Mouse (Mus musculus) intestine, postnatal 0 days (tissue): Measurements from ENCODE around the gene Atxn2. TPM values are rescaled to one million over a fixed set of nuclear protein-coding genes. Genes with fewer than 3 reads are reported as not detected.

Experiments used
- ATAC-seq: fragments of 200-750 bp; cut with Nextera tagmentation; 2 replicates; pipeline ENCODE4 v1.8.0; 2017; ENCODE audit warnings: mild to moderate bottlenecking, moderate TSS enrichment, moderate library complexity
- H3K27ac ChIP-seq: fragments of 300-500 bp; sonication (generic); 2 replicates; pipeline ENCODE4 v1.5.1; 2014; ENCODE audit warnings: mild to moderate bottlenecking, low read depth, low read length, moderate library complexity
- H3K27me3 ChIP-seq: fragments of 300-500 bp; sonication (generic); replicated peaks from 2 replicates; pipeline ENCODE4 v1.6.1; 2014; ENCODE audit warnings: low read length, mixed read lengths; ENCODE audit not compliant: control insufficient read depth, insufficient read depth
- H3K36me3 ChIP-seq: fragments of 300-500 bp; sonication (generic); 2 replicates; pipeline ENCODE4 v1.6.1; 2014; ENCODE audit warnings: mild to moderate bottlenecking, moderate library complexity; ENCODE audit not compliant: control insufficient read depth, insufficient read depth
- H3K4me1 ChIP-seq: fragments of 300-500 bp; sonication (generic); replicated peaks from 2 replicates; pipeline ENCODE4 v1.6.1; 2014; ENCODE audit warnings: antibody characterized with exemption, low read length, mixed read lengths; ENCODE audit not compliant: control insufficient read depth, insufficient read depth
- H3K4me2 ChIP-seq: fragments of 300-500 bp; sonication (generic); replicated peaks from 2 replicates; pipeline ENCODE4 v1.6.1; 2014; ENCODE audit warnings: low read depth, mild to moderate bottlenecking, moderate library complexity
- H3K4me3 ChIP-seq: fragments of 300-500 bp; sonication (generic); 2 replicates; pipeline ENCODE4 v1.5.1; 2014; ENCODE audit warnings: low read depth, low read length
- H3K9ac ChIP-seq: fragments of 300-500 bp; sonication (generic); 2 replicates; pipeline ENCODE4 v1.6.1; 2014; ENCODE audit warnings: mild to moderate bottlenecking, low read depth, low read length
- H3K9me3 ChIP-seq: fragments of 300-500 bp; sonication (generic); 2 replicates; pipeline ENCODE4 v1.6.1; 2016; ENCODE audit warnings: mixed run types; ENCODE audit not compliant: control insufficient read depth
- CTCF ChIP-seq: sonication (generic); IDR thresholded peaks from 2 replicates; pipeline ENCODE4 v1.5.1; 2016; ENCODE audit warnings: low read depth, mild to moderate bottlenecking, control low read depth, antibody characterized with exemption, moderate library complexity
- WGBS: fragments of 180-500 bp; shearing (Covaris S2); extraction: QIAGEN DNeasy Blood & Tissue Kit; methylation state at CpG from one replicate; pipeline ENCODE4 v1.1.7; 2014; 5-methylcytosine and 5-hydroxymethylcytosine counted together
- polyA plus RNA-seq: library from polyadenylated mRNA; unstranded; fragments of >200 nt; fragmentation: Nextera tagmentation; extraction: Ambion mirVana; gene quantifications from 2 replicates; pipeline ENCODE4 v1.2.1, GENCODE M21; 2015

The Atxn2 gene
- polyA plus RNA-seq, 1 experiment from 2014 or later, result 54.3 TPM

DNA sequence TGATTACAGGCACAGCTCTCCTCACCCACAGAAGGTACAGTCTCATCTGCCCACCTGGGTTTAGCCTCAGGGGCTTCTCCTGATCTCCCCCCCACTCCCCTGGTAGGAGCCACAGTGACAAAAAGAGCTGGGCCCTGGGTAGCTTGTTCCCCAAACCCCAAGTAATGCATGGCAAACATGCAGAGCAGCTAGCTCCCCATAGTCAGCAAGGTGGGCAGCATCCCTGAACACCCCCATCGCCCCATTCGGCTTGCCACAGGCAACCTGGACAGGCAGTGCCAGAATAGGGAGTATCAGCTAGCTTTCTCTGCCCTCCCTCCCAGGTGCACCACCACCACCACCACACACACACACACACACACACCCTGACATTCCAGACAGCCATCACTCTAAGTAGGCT, 122.0 kb downstream of the Atxn2 start:
- H3K36me3 ChIP-seq, result peaks cover 6% of the 10 kb centered on the region
- no peak for TF ChIP-seq CTCF
- peak overlapping the region; percentile 92 for H3K4me2 ChIP-seq
- H3K4me1 ChIP-seq, result peaks cover 6% of the 10 kb centered on the region
- no peaks in the 10 kb centered on the region for H3K27me3 ChIP-seq
- H3K4me3 ChIP-seq, result no peak overlapping the region
- H3K9me3 ChIP-seq, result no peaks in the 10 kb centered on the region
- H3K27ac ChIP-seq, result no peak overlapping the region
- no peak for ATAC-seq
- WGBS, result 96% methylated on average over 2 of the region's 2 CpGs
- no peak overlapping the region for H3K9ac ChIP-seq

DNA sequence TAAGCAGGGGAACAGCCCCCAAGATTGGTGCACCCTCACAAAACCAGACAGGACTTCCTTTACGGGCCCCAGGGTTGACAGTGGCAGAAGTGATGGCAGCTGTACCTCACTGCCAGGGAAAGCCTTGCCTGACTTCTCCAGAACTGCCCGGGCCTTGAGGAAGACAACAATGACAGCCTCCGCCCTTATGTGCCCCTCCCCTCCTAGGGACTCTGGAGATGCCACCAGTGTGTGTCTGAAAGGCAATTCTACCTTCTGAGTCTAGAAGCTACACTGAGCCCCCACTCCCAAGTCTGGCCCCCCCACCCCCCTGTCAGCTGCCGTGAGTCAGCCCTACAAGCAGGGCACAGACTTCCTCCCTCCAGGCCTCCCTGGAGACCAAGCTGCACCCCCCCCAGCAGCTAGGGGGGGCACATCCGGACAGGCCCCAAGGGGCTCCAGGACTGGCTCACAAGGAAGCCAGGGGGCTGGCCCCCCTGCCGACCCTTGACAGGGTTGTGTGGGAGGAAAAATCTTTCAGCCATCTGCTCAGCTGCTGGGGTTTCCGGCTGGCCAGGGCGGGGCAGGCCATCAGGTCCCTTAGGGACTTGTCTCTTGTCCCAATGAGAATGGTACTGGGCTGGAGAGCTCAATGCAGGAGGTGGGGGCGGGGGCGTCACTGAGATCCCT, 122.6 kb downstream of the Atxn2 start:
- peaks cover under 1% of the 10 kb centered on the region; the same call in 1 of the 2 replicates for H3K36me3 ChIP-seq
- H3K9ac ChIP-seq, result no peak overlapping the region
- H3K4me3 ChIP-seq, result no peak overlapping the region
- no peak overlapping the region for H3K27ac ChIP-seq
- H3K4me1 ChIP-seq, result peaks cover 6% of the 10 kb centered on the region
- H3K27me3 ChIP-seq, result no peaks in the 10 kb centered on the region
- no peak for ATAC-seq
- TF ChIP-seq CTCF, result no peak
- WGBS, result 46% methylated on average over 10 of the region's 10 CpGs
- peak overlapping the region; percentile 92 for H3K4me2 ChIP-seq
- no peaks in the 10 kb centered on the region for H3K9me3 ChIP-seq

GRCm38 (mm10) chr5:121834241-121834606, 123.1 kb downstream of the Atxn2 start:
- TF ChIP-seq CTCF, result no peak
- WGBS, result 63% methylated on average over 7 of the region's 7 CpGs
- H3K4me1 ChIP-seq, result peaks cover 6% of the 10 kb centered on the region
- no peaks in the 10 kb centered on the region for H3K9me3 ChIP-seq
- H3K4me3 ChIP-seq, result no peak overlapping the region
- H3K4me2 ChIP-seq, result peak overlapping the region; percentile 92
- H3K27ac ChIP-seq, result no peak overlapping the region
- no peak for ATAC-seq
- H3K36me3 ChIP-seq, result no peaks in the 10 kb centered on the region
- H3K9ac ChIP-seq, result no peak overlapping the region
- no peaks in the 10 kb centered on the region for H3K27me3 ChIP-seq

DNA sequence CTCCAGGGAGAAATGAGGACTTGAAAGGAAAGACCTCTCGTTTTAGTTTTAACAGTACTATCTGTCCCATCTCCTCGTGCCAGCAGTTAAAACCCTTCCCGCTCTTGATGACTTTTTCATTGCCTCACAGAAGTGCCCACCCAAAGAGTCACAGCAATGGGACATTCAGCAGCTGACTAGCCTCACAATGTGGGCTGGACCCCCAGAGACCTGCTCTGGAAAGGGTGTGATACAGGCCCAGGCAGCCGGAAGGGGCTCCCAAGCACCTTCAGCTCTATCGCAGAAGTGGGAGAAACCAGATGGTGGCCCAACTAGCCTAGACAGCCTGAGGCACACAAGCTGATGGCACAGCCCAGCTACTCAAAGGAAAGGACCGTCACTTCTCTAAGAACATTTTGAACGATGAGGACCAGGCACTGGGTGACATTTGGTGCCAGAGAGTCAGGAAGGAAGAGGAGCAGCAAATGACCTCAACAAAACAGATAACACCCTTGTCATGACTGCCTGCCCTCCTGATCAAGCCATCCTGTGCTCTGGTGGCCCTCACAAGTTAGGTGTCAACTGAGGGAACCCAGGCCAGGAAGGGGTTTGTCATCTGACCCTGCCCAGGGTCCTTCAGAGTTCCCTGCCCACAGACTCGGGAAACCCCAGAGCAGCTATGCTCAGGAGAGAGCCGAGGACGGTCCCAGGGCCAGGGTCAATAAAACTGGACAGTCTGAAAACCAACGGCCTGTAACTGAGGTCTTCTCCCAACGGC, 124.0 kb downstream of the Atxn2 start:
- H3K4me3 ChIP-seq, result peak overlapping the region; percentile 79
- WGBS, result 37% methylated on average over 12 of the region's 12 CpGs
- H3K27ac ChIP-seq, result peak overlapping the region; percentile 92
- H3K36me3 ChIP-seq, result no peaks in the 10 kb centered on the region
- H3K4me2 ChIP-seq, result peak overlapping the region; percentile 92
- H3K27me3 ChIP-seq, result no peaks in the 10 kb centered on the region
- peaks cover 6% of the 10 kb centered on the region for H3K4me1 ChIP-seq
- peak overlapping the region; percentile 82 for H3K9ac ChIP-seq
- TF ChIP-seq CTCF, result no peak
- no peaks in the 10 kb centered on the region for H3K9me3 ChIP-seq
- no peak for ATAC-seq

GRCm38 (mm10) chr5:121835949-121836691, 125.0 kb downstream of the Atxn2 start:
- under 1% methylated on average over 49 of the region's 51 CpGs for WGBS
- Histone ChIP-seq H3K4me3 (peak overlapping the region; percentile 79), H3K9ac (peak overlapping the region; percentile 82), H3K9me3 (no peaks in the 10 kb centered on the region), H3K27me3 (no peaks in the 10 kb centered on the region), H3K27ac (peak overlapping the region; percentile 92), H3K4me2 (peak overlapping the region; percentile 92), H3K4me1 (peaks cover 6% of the 10 kb centered on the region), H3K36me3 (no peaks in the 10 kb centered on the region)
- ATAC-seq, result peak; percentile 6
- no peak for TF ChIP-seq CTCF
